Mouse (Mus musculus) G1E-ER4 (cell line): ENCODE measurements around the gene Tceanc2. TPM values are rescaled to one million over a fixed set of nuclear protein-coding genes. Genes with fewer than 3 reads are reported as not detected.

Experiments
- GATA1 ChIP-seq: IDR thresholded peaks from one replicate; pipeline ENCODE4 v1.8.0; 2012; ENCODE audit warnings: low read length, inconsistent platforms
- polyA plus RNA-seq: library from polyadenylated mRNA; stranded (reverse); fragments of >175 nt; gene quantifications from 2 replicates; pipeline ENCODE4 v1.2.3, GENCODE M21; 2012

Gene Tceanc2
- polyA plus RNA-seq, 1 experiment: 11.8 TPM

- TF ChIP-seq GATA1: no peak
These were observed 14.9 kb upstream of the Tceanc2 start for GRCm38 (mm10) chr4:107193841-107194240.

- TF ChIP-seq GATA1: no peak
These were observed 6.8 kb upstream of the Tceanc2 start for GRCm38 (mm10) chr4:107185703-107186102.

- TF ChIP-seq GATA1: no peak
These were observed 4.3 kb upstream of the Tceanc2 start for GRCm38 (mm10) chr4:107183203-107183602.

- peak; percentile 24 for TF ChIP-seq GATA1
These were observed 3.9 kb upstream of the Tceanc2 start for GRCm38 (mm10) chr4:107182796-107183195.

GRCm38 (mm10) chr4:107181866-107182265 is 3.0 kb upstream of the Tceanc2 start:
- no peak for TF ChIP-seq GATA1

DNA sequence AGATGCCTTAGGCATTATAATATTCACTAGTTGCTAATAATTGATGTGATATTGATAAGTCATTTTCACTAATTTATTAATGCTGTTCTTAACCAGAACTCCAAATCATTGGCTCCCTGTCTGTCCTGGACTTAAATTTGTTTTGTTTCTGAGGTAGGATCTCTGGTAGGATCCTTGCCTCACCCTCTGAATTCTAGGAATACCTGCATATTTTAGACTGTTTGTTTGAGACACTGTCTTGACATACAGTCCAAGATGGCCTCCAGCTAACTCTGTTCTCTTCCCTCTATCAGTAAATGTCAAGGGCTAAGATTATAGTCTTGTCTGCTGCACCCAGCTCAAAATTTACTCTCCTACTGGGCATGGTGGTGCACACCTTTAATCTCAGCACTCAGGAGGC is 1.8 kb upstream of the Tceanc2 start:
- no peak for TF ChIP-seq GATA1

DNA sequence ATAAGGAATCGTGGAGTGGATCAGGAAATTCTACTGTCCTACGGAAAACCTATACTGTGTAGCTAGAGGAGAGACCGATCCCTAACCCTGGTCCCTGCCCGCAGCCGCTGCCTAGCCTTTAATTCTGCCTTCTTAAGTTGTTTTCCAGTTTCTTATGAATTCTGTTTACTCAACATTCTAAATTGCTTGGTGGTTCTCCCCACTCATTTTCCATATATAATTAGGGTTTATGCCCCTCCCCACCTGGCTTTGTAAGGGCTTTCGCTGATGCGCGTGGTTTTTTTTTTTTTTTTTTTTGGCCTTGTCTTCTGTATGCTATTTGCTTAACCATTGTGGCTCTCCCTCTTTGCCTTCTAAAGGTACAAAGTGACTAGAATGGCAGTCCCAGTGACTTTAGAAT is 645 bp upstream of the Tceanc2 start:
- no peak for TF ChIP-seq GATA1

- TF ChIP-seq GATA1: no peak
These were observed 610 bp downstream of the Tceanc2 start, which contains the start of gene Tmem59 for GRCm38 (mm10) chr4:107178182-107178829. Gene Tmem59 (plus strand): TSS chr4:107178399.

- TF ChIP-seq GATA1: no peak
These were observed 1.4 kb downstream of the Tceanc2 start for GRCm38 (mm10) chr4:107177506-107177905.

- no peak for TF ChIP-seq GATA1
These were observed 11.1 kb downstream of the Tceanc2 start for GRCm38 (mm10) chr4:107167798-107168197.

DNA sequence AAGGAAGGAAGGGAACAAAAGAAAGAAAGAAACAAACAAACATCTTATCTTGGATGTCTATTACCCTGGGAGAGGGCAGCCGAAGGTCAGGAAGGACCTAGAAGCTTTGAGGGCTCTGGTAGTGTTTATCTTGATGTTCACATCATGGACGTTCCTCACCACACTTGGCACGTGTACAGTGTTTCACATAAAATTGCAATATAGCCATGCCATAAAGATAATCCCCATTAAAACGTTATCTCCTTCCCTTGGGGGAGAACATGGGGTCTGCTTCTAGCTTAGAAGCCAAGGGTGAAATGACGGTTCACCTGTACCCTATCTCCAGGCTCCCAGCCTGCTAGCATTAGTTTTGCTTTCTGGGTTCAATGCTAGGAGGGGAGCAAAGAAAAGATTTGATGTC is 12.2 kb downstream of the Tceanc2 start:
- no peak for TF ChIP-seq GATA1

DNA sequence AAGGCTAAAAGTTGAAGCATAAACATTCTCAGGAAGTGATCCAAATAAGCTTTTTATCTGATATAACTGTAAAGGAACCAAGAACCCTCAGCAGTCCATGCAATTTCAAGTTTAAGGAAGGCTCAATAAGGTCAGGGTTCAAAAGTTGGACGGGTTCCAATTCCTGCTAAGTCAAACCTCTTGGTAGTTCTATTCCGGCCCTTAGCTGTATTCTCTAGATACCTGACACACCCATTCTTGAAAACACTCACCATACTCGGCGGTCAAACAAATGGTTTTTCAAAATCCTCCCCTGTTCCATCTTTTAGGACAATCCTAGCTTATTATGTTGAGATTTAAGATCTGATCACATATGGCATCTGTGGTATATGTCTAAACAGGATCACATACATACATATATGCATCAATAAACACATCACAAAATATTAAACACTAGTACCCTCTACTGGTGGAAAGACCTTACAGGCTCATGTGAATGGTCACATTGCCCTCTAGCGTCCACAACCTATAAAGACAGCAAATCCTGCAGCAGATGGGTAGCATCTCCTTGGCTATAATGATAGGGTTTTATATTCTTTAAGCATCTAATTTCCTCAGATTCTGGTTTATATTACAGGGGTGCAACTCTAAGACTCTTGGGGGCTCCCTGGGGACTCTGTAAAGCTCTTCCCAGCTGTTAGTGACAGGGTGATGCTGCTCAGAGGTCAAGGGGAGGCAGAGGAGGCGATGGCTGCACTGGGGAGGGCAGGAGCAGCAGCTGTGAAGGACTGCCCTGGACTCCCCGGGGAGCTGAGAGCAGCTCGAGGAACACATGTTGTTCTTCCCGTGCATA is 14.9 kb downstream of the Tceanc2 start:
- no peak for TF ChIP-seq GATA1

GRCm38 (mm10) chr4:107163341-107163740 is 15.6 kb downstream of the Tceanc2 start:
- no peak for TF ChIP-seq GATA1

- no peak for TF ChIP-seq GATA1
These were observed 18.7 kb downstream of the Tceanc2 start for GRCm38 (mm10) chr4:107160181-107160580.

GRCm38 (mm10) chr4:107159166-107159773 is 19.6 kb downstream of the Tceanc2 start:
- TF ChIP-seq GATA1: no peak

DNA sequence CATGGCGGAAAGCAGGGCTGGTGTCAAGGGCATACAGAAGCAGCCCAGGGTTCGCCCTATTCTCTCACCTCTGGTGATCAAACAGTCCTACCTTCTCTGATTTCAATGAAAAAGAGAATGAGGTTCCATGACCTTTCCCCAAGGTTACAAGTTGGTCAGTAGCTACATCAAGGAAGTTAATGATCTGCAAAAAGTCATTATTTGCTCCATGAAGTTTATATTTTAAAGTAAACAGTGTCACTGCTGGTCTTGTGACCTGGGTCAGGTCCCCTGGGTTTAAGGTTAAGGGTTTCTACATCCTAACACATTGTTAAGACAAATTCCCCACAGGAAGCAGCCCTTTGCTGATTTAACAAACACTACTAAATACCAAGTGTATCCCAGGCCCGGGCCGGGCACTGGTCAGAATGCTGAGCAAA is 21.9 kb downstream of the Tceanc2 start:
- TF ChIP-seq GATA1: no peak
